Mouse (Mus musculus): ENCODE results near the gene Lhx1.

The Lhx1 gene

DNA sequence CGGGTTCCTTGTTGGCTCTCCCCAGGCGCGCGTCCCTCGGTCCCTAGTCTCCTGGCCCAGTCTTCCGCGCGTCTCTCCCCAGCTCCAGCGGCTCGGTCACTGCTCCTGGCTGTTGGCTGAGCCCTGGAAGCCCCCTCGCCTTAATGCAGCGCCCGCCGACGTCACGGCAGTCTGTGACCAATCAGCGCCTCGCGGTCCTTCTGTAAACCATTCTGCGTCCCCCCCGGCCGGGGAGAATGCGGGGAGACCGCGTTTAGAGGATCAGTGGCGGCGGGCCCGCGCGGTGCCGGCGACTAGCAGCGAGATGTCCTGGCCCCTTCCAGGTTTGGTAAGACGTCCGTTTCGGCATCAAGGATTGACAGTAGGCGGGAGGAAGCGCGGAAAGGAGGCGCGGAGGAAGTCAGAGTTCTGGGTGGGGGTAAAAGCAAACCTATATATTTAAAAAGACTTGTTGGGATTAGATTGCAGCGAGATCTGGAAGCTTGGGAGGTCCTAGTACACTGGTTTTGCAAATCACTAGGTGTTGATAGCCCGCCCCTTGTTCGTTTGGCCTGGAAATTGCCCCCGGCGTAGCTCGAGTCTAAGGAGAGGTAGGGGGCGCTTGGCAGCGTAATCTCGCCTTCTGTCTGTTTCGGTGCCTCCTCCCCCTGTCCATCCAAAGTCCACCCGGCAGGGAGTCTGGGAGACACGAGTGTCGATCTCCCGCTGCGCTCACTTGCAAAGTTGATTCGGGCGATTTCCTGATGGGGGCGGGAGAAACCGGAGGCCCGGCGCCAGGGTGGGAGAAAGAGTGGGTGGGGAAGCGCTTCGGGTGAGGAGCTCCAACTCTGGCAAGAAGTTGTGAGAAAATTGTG is at the start of gene Lhx1:
Gene Lhx1 (minus strand): TSS at position 115 of the 854 bp plus-strand sequence.
- DNase-seq (ENCODE audit: low spot score): no peak

DNA sequence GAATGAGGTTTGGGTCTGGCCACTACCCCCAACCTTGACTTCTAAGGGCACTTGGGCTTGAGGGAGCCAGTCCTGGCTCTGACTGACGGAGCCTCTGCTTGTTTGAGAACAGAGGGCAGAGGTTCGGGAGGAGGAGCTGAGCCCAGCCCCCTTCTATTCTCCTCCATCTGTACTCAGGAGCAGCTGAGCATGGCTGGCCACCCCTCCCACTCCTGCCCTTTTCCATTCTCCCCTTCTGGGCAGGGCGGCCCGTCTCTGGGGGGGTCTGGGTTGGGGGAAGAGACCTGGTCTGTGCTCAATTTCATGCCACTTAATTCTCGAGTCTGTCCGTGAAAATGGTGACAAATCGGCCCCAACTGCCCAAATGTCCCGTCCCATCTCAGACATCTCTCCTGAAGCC is 49.5 kb upstream of the Lhx1 start:
- DNase-seq (ENCODE audit: low spot score): no peak

DNA sequence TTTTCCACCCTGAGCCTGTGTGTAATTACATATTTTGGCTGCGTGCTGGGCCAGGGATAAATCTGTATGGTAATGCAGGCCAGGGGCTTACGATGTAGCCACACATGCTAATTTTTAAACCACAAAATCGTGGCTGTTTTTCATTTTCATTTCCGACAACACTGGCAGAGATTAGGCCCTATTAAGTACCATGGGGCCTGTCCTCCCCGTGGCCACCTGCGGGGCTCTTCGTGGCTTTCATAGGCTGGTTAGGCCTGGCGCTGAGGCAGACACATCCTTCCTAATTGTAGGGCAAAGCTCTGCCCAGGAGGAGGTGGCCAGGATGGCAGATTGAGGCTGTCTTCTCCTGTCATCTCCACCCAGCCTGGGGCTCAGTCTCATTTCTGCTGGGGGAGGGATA is 48.3 kb upstream of the Lhx1 start:
- no peak for DNase-seq (ENCODE audit: low spot score)

DNA sequence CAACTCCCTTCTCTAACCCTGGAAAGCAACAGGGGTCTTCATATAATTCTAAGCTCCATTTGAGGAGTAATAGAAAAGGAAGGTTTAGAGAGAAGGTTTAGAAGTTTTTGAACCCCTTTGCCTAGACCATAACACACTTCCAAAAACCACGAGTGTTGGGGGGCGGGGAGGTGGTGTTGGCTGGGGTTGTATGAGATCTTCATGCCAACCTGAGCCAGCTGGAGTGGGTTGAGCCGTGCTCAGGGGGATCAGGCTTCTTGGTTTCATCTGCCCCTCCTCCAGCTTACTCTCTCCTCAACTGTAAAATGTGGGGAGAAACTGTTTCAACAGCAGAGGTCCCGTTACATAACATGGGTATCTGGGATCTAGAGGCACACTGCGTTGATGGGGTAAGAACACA is 45.5 kb upstream of the Lhx1 start:
- no peak for DNase-seq (ENCODE audit: low spot score)

DNA sequence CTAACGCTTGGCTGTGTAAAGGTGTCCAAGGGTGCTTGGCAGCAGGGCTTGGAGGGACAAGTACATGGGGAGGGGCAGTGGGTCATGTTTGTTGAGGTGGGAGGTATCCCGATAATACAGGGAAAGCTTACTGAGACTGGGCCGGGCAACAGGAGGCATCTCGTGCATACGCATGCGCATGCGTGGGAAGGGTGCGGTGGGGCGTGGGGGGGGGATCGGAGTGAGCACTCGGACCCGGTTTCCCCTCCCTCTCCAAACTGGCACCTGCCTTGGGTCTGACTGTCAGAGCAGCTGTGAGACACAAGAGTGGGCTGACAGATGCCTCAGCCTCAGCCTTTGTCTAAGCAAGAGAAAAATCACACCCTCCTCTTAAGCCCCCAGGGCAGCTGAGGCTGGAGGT is 45.1 kb upstream of the Lhx1 start:
- no peak for DNase-seq (ENCODE audit: low spot score)

DNA sequence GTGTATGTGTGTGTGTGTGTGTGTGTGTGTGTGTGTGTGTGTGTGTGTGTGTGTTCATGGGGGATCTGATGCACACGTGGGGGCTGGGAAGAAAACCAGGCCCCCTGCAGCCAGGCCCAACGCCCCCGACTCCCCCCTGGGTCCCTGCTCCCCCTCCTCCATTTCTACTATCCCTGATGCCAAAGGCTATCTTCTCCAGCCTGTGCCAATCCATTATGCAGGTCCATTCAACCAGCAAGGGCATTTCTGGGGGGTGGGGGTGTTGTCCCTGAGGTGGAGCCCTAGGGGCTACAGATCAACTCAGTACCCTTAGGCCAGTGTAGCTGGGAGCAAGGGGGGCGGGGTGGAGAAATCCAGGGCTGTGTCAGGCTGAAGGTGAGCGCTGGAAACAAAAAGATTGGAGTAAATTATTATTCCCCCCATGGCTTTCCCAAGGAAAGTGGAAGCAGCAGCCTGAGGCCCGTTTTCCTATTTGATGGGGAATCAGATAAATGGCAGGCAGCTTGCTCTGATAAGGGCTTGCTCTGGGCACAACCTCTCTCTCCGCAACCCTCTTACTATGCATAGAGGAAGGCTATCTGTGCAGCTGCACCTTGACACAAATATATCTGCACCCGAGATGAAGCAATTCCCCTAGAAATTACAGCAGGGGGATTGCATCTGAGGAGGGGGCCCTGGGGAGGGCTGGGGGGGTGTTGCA is 43.9 kb upstream of the Lhx1 start:
- no peak for DNase-seq (ENCODE audit: low spot score)

DNA sequence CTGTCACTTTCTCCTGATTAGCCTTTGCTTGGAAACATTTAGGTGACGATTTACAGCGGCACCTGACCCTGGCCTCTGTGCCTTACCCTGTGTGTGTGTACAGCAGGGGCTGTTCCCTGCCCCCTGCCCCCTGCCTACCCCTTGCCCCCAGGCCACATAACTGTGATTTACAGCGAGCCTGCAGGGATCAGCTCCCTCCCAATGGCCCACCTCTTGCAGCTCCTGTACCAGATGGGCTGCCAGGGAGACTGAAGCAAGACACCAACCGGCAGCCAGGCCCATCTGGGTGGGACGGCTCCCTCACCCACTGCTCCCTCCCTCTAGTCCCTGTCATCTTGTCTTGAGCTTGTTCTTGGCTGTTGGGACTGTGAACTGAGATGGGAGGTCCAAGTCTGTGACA is 43.1 kb upstream of the Lhx1 start:
- no peak for DNase-seq (ENCODE audit: low spot score)

DNA sequence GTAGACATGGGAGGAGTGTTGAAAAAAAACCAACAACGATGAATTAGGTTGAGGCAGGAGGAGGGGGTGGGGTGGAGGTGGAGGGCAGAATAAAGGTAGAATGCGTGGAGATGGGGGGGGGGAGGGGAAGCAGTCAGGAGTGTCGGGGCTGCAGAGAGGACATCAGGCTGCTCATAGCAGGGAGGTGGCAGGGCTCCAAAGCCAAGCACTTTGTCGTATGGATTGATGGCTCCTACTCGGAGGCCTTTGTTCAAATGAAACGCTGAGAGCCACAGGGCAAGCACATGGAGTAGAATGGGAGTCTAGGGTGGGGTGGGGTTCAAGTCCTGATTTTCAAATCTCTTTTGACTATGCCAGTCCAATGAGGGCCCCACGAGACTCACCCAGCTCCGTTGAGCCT is 41.4 kb upstream of the Lhx1 start:
- DNase-seq (ENCODE audit: low spot score): no peak

DNA sequence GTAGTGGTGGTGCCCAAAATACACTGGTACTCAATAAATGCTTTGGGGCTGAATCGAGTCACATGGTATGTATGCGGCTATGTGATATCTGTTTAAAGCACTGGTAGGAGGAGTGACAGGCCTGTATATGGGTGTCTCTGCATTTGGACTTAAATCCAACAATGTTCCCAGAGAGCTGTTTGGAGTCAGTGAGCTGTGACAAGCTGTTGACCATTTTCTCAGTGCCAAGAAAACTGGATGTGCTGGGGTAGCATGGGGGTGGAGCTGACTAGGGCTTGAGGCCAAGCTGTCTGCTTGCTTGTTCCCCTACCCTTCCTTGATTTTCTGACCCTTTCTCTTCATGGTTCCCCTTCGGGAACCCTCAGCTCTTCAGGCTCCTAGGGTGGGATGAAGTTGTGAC is 39.9 kb upstream of the Lhx1 start:
- DNase-seq (ENCODE audit: low spot score): no peak

DNA sequence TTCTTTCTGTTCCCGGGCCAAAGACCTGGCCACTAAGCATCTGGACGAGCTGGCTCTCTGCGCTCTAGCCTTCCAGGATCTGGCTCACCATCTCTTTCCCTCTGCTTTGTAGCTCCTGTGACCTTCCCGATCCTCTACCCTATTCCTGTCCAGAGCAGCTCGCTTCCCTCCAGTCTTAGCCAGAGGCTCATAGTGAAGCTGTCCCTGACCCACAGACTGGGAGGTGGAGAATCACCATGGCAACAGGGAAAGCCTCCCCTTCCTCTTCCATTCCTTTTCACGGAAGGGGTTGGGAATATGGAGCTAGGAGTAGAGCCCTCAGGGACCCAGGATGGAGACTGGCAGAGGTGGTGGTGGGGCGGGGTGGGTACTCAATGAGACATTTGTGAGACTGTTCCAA is 38.0 kb upstream of the Lhx1 start:
- no peak for DNase-seq (ENCODE audit: low spot score)

DNA sequence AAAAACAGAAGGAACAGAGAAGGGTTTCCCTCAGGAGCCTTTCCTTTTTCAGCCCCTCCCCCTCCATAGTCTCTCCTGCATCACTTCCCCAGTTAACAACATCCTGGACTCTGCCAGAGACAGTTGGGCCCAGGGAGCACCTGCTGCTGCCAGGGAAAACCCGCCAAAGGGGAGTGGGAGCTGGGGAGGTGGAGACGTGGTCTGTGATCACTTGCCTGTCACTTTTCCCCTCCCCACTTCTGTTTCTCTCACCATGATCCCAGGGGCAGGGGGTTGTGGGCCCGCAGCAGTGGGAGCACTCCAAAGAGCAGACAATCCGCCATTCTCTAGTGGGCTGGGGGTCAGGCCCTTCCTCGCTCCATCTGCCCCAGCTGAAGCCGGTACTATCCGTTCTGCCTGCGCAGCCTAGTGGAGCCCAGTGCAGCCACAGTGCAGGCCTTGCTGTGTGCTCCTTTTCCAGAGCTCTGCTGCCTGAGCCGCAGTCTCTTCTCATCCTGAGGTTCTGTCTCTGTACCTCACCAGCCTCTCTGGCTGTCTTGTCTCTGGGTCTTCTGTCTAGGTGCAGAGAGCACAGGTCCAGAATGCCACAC is 37.5 kb upstream of the Lhx1 start:
- DNase-seq (ENCODE audit: low spot score): no peak

DNA sequence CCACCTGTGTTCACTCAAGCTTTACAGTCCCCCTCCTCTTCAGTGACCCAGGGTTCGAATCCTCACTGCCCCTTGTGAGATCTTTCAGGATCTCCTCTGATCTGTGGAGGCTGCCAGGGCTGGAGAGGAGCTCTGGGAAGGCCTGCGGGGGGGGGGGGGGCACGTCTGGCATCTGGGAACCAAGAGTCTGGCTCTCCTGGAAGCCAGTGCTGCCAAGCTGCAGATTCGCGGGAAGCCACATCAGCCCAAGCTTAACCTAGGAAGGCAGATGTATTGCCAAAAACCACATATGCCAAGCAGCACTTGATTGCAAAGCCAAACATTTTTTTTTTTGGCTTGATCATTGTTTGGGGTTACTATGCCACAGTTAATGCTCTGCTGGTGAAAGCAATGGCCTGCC is 36.2 kb upstream of the Lhx1 start:
- DNase-seq (ENCODE audit: low spot score): no peak

DNA sequence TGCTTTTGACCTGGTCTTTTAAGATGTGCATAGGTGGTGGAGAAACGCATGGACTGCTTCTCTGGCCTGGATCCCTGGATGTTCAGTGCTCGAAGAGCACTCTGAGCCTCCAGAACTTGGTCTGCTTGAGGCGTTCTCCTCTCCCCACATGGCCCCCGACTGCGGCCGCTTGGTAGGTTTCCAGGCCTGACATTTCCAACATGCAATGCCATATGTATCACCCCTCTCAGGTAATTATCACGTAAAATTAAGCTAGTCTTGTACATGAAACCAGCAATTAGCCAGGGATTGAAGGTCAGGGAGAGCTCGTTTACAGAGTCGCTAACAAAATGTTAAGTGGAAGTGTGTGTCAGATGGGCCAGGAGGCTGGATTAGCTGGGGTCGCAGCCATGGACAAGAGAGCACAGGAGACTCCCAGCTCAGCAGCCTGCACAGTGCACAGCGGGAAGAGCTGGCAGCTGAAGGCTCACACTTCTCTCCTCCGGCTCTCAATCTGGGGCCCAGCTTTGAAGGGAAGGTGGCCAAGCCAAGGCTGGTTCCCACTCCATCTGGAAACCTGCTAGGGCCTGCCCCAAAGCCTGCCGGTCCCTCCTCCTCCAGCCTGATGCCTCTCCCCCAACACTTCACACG is 28.6 kb upstream of the Lhx1 start:
- no peak for DNase-seq (ENCODE audit: low spot score)

DNA sequence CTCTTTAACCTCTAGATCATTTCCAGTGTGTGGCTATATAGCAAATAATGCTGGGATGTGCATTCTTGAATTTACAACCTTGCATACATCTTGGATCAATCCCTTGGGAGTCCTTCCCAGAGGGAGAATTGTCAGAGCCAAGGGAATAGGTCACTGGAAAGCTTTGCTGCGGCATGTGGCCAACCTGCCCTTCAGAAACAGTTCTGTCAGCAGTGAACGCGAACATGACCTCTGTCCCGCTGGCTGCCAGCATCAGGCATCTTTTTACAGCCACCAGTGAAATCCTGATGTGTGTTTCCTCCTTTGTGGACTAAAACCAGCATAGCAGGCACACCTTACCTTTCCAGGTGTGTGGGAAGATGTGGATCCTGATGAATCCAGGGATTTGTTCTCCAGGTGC is 26.0 kb upstream of the Lhx1 start:
- DNase-seq (ENCODE audit: low spot score): no peak

DNA sequence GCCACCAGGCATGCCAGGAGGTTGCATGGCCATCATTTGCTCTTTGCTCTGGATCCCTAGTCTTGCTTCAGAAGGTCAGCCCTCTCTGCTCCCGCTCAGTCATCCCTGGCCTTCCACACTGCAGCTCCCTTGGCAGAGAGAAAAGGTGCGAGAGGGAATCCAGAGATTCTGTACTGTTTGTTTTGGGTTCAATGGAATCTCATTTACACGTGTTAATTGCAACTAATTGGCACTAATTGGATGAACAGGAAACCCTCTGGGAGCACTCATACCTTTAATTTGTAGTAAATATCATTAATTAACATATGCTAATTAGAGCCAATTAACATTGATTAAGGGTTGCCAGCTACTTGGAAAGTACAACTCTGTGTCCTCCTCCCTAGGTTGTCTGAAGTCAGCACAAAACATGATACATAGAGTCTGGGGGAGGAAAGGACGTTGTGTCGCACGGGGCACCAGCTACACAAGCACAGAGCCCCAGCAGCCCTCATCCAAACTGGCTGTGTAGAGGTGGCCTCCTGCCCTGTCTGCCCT is 24.0 kb upstream of the Lhx1 start:
- DNase-seq (ENCODE audit: low spot score): no peak

DNA sequence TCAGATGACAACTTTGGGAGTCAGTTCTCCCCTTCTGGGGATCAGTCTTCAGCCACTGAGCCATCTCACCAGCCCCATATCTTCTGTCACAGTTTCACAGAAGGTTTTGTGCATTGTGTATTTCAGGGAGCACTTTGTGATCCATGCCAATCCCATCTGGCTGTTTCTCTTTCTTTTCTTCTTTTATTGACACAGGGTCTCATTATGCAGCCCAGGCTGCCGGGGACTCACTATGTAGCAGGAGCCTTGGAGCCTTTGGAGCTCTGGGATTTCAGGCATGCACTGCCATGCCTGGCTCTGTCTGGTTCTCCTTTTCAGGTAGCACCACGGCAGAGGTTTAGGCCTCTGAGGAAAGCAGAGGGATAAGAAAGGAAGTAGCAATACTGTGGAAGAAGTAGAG is 23.0 kb upstream of the Lhx1 start:
- DNase-seq (ENCODE audit: low spot score): no peak

DNA sequence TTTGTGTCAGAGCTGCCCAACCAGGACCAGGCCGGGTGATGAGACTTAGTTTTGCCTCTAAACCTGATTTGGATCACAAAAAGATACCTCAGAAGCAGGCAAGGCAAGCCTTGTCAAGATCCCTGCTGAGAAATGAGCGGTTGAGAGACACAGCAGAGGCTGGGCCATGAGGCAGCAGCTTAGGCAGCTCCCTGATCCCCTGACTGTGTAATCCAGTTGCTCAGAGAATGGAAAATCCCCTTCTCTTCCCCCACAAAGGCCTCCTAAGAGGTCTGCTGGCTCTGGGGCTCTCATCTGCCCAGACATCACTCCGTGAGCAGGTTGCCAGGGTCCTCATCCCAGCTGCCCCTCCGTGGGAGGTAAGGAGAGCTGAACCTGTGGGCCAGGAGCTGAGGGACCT is 14.6 kb upstream of the Lhx1 start:
- DNase-seq (ENCODE audit: low spot score): no peak

DNA sequence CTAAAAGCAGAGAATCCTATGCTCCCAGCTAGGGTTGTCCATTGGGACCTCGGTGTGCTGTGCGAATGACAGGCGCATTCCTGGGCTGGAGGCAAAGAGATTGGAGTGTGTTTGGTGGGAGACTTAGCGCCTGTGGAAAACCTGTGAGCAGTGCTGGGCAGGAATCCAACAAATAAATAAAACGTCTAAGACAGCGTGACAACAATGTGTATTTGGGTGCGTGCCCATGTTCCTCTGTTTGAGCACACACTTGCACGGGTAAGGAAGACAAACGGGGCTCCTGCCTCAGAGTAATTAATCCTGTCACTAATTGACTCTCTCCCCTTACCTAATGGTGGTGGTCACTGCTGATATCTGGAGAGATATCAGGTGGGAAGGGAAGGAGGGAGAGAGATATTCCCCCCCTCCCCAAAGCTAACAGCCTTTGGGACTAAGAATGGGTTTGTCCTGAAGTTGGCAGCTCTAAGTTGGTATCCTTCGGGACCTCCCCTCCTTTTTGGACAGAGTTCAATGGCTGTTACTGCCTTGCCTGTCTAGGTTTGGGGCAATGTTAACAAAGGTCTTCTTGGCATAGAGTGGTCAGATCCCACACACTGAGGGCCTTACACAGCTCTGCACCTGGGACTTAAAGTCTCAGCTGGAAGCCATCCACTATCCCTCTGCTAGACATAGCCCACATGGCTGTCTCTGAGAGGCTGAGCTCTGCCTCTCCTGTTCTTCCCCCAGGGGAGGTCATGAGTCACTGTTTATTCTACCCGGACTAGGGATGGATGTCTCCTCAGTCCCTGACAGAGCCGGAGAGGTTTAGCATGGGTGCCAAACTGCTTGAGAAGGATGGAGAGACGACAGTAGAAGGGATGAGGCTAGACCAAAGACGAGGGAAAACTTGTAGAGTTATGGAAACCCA is 4.7 kb upstream of the Lhx1 start:
- DNase-seq (ENCODE audit: low spot score): no peak

DNA sequence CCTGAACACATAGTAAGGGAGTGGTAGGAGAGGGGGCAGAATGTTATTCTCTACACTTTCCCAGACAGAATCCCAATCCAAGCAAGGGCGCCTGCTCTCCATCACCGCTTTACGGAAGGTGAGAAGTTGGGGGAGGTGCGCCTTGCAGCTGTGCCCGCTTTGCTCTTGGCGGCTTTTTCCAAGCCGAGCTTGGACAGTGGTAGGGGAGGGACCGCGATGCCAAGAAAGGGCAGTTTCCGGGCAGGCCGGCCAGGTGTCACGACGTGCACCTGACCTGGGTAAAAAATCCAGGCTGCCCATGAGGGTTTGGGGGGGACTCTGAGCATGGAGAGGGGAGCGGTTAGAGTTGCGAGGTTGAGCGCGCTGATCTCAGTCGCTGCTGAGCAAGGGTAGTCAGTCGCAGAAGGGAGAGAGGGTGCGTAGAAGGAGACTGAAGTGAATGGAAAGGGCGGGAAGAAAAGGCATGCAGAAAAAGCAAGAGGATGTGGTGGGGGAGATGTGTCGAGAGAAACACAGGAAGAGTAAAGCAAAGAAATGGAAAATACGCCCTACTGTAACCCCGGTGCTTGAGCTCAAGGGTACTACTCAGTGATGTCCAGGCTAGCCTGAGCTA is 3.9 kb upstream of the Lhx1 start:
- no peak for DNase-seq (ENCODE audit: low spot score)

DNA sequence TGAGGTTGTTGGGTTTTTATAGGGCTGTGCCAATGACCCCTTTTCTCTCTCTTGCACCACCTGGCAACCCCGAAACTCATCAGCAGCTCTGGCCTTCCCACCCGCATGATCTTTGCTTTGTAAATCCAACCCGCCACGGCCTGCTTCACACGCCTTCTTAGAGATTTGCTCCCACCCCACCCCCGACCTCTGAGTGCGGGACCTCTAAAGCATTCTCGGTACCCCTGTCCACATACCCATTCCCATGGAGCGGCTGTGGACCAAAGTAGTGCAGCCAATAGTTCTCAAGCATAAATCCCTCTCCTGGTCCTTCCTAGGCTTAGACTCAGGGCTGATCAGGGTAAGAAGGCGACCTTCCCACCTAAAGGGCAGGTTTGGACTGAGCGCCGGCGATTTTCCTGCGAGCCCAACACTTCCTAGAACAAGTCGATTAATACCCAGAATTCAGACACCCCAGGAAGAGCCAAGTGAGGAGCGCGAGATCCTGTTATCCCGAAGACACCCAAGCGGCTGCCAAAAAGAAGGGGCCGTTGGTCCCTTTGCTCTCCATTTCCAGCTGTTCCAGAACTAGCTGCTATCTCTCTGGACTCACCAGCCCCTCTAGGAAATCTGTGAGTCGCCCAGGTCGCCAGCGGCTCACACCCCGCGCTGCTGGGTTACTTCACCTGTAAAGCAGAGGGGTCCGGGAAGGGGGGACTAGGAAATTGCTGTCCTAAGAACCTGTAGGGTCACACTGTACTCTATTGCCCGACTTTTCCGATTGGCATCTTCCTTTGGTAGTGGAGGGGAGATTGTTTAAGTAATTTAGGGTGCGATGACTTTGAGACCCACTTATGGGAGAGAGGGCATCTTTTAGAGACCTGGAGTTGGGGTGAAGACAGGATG is 1.9 kb upstream of the Lhx1 start:
- DNase-seq (ENCODE audit: low spot score): no peak
